Mouse (Mus musculus) erythroblast, embryonic 14.5 days (primary cell): ENCODE data around the gene 1600014C23Rik. TPM values are rescaled to one million over a fixed set of nuclear protein-coding genes. Genes with fewer than 3 reads are reported as not detected.

Source experiments
- H3K27me3 ChIP-seq: 2 replicates; pipeline ENCODE4 v1.6.1; 2012; ENCODE audit warnings: inconsistent platforms; ENCODE audit not compliant: control insufficient read depth
- H3K36me3 ChIP-seq: 2 replicates; pipeline ENCODE4 v1.6.1; 2012; ENCODE audit warnings: mild to moderate bottlenecking, inconsistent platforms; ENCODE audit not compliant: control insufficient read depth
- H3K4me1 ChIP-seq: 2 replicates; pipeline ENCODE4 v1.6.1; 2012; ENCODE audit warnings: inconsistent platforms; ENCODE audit not compliant: control insufficient read depth
- H3K4me3 ChIP-seq: replicated peaks from 2 replicates; pipeline ENCODE3; 2012; ENCODE audit warnings: moderate library complexity, mild to moderate bottlenecking, inconsistent platforms
- H3K9me3 ChIP-seq: 2 replicates; pipeline ENCODE4 v1.6.1; 2012; ENCODE audit warnings: low read length, inconsistent platforms, mixed read lengths; ENCODE audit not compliant: control insufficient read depth
- GATA1 ChIP-seq: IDR thresholded peaks from 2 replicates; pipeline ENCODE4 v1.6.1; 2012; ENCODE audit warnings: low read length, inconsistent platforms, mixed read lengths
- TAL1 ChIP-seq: IDR thresholded peaks from 3 replicates; pipeline ENCODE4 v1.6.1; 2012; ENCODE audit warnings: low read length, inconsistent platforms, mixed read lengths
- polyA plus RNA-seq: library from polyadenylated mRNA; stranded (reverse); fragments of >175 nt; gene quantifications from 2 replicates; pipeline ENCODE4 v1.2.3, GENCODE M21; 2012

Gene 1600014C23Rik
- polyA plus RNA-seq, 1 experiment, result not detected

GRCm38 (mm10) chr17:45711525-45711924 lies 22.1 kb downstream of the 1600014C23Rik start:
- no peak for TF ChIP-seq TAL1
- H3K9me3 ChIP-seq, result no peaks in the 10 kb centered on the region
- no peaks in the 10 kb centered on the region for H3K36me3 ChIP-seq
- H3K27me3 ChIP-seq, result no peaks in the 10 kb centered on the region
- no peaks in the 10 kb centered on the region for H3K4me1 ChIP-seq
- no peak overlapping the region for H3K4me3 ChIP-seq

- no peaks in the 10 kb centered on the region for H3K4me1 ChIP-seq
- H3K9me3 ChIP-seq, result no peaks in the 10 kb centered on the region
- no peak for TF ChIP-seq TAL1
- no peaks in the 10 kb centered on the region for H3K36me3 ChIP-seq
- H3K4me3 ChIP-seq, result no peak overlapping the region
- no peaks in the 10 kb centered on the region for H3K27me3 ChIP-seq
Measured at GRCm38 (mm10) chr17:45710407-45710806, 23.2 kb downstream of the 1600014C23Rik start.

- no peak overlapping the region for H3K4me3 ChIP-seq
- peaks cover 2% of the 10 kb centered on the region for H3K4me1 ChIP-seq
- TF ChIP-seq GATA1 (no peak), TAL1 (no peak)
- H3K9me3 ChIP-seq, result no peaks in the 10 kb centered on the region
- no peaks in the 10 kb centered on the region for H3K36me3 ChIP-seq
- no peaks in the 10 kb centered on the region for H3K27me3 ChIP-seq
Measured at GRCm38 (mm10) chr17:45709829-45710228, 23.8 kb downstream of the 1600014C23Rik start.

GRCm38 (mm10) chr17:45708179-45708578 lies 25.5 kb downstream of the 1600014C23Rik start:
- Histone ChIP-seq H3K4me1 (peaks cover 5% of the 10 kb centered on the region), H3K9me3 (no peaks in the 10 kb centered on the region), H3K27me3 (no peaks in the 10 kb centered on the region), H3K4me3 (no peak overlapping the region), H3K36me3 (no peaks in the 10 kb centered on the region)
- no peak for TF ChIP-seq TAL1
- TF ChIP-seq GATA1, result no peak

GRCm38 (mm10) chr17:45707376-45707775 lies 26.3 kb downstream of the 1600014C23Rik start:
- Histone ChIP-seq H3K36me3 (no peaks in the 10 kb centered on the region), H3K9me3 (no peaks in the 10 kb centered on the region), H3K27me3 (no peaks in the 10 kb centered on the region), H3K4me3 (no peak overlapping the region), H3K4me1 (peaks cover 11% of the 10 kb centered on the region)
- TF ChIP-seq TAL1 (no peak), GATA1 (no peak)

- no peak for TF ChIP-seq TAL1
- no peaks in the 10 kb centered on the region for H3K9me3 ChIP-seq
- peaks cover 16% of the 10 kb centered on the region for H3K4me1 ChIP-seq
- H3K36me3 ChIP-seq, result no peaks in the 10 kb centered on the region
- H3K27me3 ChIP-seq, result no peaks in the 10 kb centered on the region
- no peak overlapping the region for H3K4me3 ChIP-seq
Measured at GRCm38 (mm10) chr17:45706796-45707195, 26.8 kb downstream of the 1600014C23Rik start.

GRCm38 (mm10) chr17:45703187-45703586 lies 30.5 kb downstream of the 1600014C23Rik start:
- Histone ChIP-seq H3K27me3 (no peaks in the 10 kb centered on the region), H3K4me3 (no peak overlapping the region), H3K36me3 (peaks cover 16% of the 10 kb centered on the region), H3K9me3 (no peaks in the 10 kb centered on the region), H3K4me1 (peaks cover 23% of the 10 kb centered on the region)
- TF ChIP-seq TAL1 (no peak), GATA1 (no peak)

- no peak overlapping the region for H3K4me3 ChIP-seq
- TF ChIP-seq GATA1 (no peak), TAL1 (no peak)
Measured at GRCm38 (mm10) chr17:45702254-45702653, 31.4 kb downstream of the 1600014C23Rik start.

GRCm38 (mm10) chr17:45701236-45701591 lies 32.4 kb downstream of the 1600014C23Rik start:
- H3K9me3 ChIP-seq, result no peaks in the 10 kb centered on the region
- peaks cover 34% of the 10 kb centered on the region for H3K36me3 ChIP-seq
- H3K27me3 ChIP-seq, result no peaks in the 10 kb centered on the region
- no peak overlapping the region for H3K4me3 ChIP-seq
- peaks cover 27% of the 10 kb centered on the region for H3K4me1 ChIP-seq
- no peak for TF ChIP-seq GATA1
- TF ChIP-seq TAL1, result no peak

More at GRCm38 (mm10) chr17:45702254-45702653, 31.4 kb downstream of the 1600014C23Rik start:
- no peaks in the 10 kb centered on the region for H3K9me3 ChIP-seq
- peaks cover 23% of the 10 kb centered on the region for H3K4me1 ChIP-seq
- H3K27me3 ChIP-seq, result no peaks in the 10 kb centered on the region
- H3K36me3 ChIP-seq, result peaks cover 24% of the 10 kb centered on the region

GRCm38 (mm10) chr17:45700496-45701235 lies 33.0 kb downstream of the 1600014C23Rik start:
- TF ChIP-seq TAL1 (no peak), GATA1 (no peak)
- H3K4me1 ChIP-seq, result peaks cover 30% of the 10 kb centered on the region

More at GRCm38 (mm10) chr17:45700496-45701235, 33.0 kb downstream of the 1600014C23Rik start:
- peaks cover 37% of the 10 kb centered on the region for H3K36me3 ChIP-seq
- H3K9me3 ChIP-seq, result no peaks in the 10 kb centered on the region
- H3K27me3 ChIP-seq, result no peaks in the 10 kb centered on the region
- H3K4me3 ChIP-seq, result no peak overlapping the region
